Mouse (Mus musculus) skeletal muscle tissue, adult 2 months (tissue): Measurements from ENCODE around the gene Wbp11.

Source experiments
- DNase-seq: peaks from one replicate; pipeline ENCODE4 v3.0.0-alpha.2; 2012; ENCODE audit warnings: low read depth, low spot score

The Wbp11 gene

GRCm38 (mm10) chr6:136837323-136837722, 9.3 kb upstream of the Wbp11 start:
- no peak for DNase-seq

- DNase-seq = no peak
Observed at GRCm38 (mm10) chr6:136835352-136835751, 7.3 kb upstream of the Wbp11 start, which contains the start of gene Smco3. Smco3 (minus strand) TSS chr6:136835452.

DNA sequence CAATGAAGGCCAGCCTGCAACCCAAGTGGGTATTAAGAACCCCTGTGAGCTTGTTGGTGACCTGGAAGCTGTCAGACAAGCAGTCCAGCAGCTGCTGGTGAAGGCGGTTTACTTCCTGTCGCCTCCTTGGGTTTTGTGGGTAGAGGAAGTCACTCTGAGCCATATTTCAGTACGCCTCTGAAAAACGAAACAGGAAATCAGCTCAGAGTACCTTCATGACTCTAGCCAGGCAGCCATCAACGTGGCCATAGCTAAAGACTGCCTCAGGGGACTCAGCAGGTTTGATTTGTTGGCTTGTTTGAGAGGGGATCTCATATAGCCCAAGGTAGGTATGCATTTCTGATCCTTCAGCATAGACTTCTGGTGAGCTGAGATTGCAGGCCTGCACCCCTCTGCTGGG, 3.7 kb upstream of the Wbp11 start:
- DNase-seq = no peak

DNA sequence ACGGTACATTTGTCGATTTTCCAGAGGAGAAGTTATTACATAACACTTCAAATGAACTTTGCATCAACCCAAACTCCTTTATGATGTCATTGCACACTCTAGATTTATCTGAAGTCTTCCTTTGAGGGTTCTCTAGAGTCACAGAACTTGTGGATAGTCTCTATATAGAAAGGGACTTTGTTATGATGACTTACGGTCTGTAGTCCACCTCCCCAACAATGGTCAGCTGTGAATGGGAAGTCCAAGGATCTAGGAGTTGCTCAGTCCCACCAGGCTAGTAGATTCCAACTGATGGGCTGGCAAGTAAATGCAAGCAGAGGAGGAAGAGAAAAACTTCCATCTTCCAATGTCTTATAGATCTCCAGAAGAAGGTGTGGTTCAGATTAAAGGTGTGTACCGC, 648 bp upstream of the Wbp11 start:
- DNase-seq = no peak

DNA sequence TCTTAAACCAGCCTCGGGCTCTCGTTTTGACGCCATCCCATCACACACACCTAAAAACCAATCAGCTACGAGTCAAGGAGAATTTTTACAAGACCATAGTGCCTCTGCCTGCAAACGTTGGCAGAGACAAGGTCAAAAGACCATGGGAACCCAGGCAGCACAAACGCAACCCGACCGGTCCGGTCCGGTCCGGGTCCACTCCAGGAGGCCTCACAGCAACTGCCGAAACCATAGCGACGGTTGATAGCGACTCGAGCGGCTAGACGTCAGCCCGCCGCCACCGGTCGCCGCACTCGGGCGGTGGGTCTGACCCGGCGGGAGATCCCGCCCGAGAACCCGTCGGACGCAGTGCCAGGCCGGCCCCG, 535 bp downstream of the Wbp11 start, which contains the start of gene BC049715:
TSS of gene BC049715 (plus strand) at position 111 of the 365 bp plus-strand sequence.
- DNase-seq = no peak

- DNase-seq = no peak
Observed at GRCm38 (mm10) chr6:136827116-136827515, 917 bp downstream of the Wbp11 start.

DNA sequence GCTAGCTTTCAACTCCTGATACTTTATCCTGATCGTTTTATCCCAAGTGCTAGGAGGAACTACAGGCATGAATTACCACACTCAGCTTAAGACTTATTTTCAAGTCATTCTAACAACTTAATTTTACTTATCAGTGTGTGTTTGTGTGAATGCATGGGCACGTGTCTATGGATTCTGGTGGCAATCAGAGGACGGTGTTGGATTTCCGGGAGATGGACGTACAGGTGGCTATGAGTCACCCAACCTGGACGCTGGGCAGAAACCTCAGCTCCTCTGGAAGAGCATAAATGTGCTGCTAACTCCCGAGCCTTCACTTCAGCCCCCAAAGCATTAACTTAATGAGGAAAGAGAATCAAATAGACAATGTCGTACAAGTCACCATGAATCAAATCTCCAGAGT, 3.0 kb downstream of the Wbp11 start:
- DNase-seq = no peak

GRCm38 (mm10) chr6:136821086-136821485, 6.9 kb downstream of the Wbp11 start:
- DNase-seq = no peak

DNA sequence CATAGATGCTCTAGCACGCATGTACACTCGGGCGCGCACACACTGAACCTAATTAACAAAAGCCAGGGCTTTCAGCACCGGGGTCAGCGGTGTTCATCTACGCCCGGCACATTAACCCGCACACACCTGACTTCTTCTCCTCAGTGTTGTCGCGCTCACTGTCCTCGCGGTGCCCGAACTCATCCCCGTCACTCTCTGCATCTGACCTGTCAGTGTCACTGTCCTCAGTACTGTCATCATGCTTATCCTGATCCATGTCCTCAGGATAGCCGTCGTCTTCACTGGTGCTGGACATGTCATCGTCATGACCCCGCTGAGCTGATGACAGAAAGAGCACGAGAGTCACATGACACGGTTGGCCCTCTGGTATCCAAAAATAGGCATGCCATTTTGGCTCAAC, 7.7 kb downstream of the Wbp11 start:
- DNase-seq = no peak

GRCm38 (mm10) chr6:136817549-136817948, 10.5 kb downstream of the Wbp11 start:
- no peak for DNase-seq

GRCm38 (mm10) chr6:136816826-136817225, 11.2 kb downstream of the Wbp11 start:
- DNase-seq = no peak

DNA sequence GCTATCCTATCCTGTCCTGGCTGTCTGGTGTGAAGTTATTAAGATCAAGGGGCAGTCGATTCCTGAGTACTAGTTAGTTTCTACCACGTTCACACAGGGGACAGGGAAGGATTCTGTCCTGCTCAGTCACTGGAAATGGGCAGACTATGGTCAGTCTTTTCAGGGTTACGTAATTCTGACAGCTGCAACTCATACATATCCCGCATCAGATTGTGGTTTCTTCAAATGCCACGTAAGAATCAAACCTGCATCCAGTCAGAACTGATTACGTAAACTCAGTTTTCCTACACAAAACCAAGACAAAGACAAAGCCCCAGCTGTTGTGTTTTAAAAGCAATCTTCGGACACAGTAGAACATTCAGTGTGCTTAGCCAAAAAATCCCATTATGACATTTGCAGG, 12.7 kb downstream of the Wbp11 start:
- DNase-seq = no peak

DNA sequence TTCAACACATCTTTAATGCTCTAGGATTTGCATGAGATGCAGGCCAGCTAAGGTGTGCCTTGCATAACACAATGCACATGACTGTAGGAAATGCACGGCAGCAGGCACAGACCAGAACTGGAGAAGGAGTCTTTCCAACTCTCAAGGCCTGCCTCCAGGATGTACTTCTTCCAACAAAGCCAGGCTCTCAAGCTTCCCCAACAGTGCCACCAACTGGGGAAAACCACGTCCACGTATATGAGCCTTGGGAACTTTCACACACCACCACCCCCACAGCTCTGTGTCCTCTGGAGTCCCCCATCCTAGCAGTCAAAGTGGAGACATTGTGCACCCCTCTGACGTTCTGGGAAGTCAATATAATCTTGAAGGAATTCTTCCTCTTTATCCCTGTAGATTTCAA, 14.9 kb downstream of the Wbp11 start:
- no peak for DNase-seq

DNA sequence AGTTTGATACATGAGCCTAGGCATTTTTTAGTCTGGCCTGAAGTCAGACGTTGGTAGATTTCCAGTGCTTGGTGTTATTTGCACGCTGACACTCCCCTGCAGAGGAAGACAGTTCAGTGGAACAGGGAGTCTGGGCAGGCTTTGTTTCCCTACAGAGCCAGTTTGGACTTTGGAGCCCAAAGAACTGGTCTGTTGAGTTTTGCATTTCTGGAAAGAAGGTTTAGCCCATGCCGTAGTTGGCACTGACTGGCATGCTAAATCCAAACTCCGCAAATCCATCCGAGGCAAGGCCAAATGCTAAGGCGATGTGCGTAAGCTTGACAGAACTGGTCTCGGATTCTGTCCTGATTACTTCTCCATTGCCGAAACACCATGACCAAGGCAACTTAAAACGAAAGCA, 16.8 kb downstream of the Wbp11 start:
- DNase-seq = no peak

DNA sequence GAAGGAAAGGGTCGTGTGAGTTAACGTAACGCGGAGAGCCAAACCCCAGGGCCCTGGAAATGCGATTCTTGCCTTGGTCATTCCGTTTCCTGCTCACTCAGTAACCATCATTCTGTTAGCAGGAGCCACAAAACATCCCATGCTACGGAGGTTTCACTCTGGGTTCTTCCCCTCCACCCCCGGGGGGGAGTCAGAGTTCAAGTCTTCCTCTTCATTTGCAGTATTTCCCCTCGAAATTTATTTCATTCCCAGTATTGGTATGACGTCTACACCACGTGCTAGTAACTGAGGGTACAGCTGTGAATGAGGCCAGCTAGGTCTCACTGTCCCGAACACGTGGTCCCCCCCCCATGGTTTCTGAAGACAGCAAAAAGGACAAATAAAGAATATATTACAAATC, 18.4 kb downstream of the Wbp11 start:
- no peak for DNase-seq

DNA sequence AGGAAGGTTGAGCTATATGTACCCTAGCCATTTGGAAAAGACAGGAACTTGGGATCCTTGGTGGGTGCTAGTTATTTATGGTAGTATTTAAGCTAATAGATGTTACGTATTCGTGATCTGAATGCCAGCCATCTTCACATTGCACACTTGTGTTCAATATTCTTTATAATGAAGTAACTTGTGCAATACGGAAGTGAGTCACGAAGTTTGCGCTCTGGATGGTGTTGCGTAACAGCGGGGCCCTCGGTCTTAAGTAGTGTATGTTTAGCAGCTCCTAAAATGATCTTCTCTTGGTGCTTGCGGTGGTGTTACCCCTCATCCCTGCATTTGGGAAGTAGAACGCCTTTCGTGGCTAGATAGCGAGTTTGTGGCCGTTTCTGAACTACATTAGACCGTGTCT, 19.0 kb downstream of the Wbp11 start:
- DNase-seq = peak; percentile 53

DNA sequence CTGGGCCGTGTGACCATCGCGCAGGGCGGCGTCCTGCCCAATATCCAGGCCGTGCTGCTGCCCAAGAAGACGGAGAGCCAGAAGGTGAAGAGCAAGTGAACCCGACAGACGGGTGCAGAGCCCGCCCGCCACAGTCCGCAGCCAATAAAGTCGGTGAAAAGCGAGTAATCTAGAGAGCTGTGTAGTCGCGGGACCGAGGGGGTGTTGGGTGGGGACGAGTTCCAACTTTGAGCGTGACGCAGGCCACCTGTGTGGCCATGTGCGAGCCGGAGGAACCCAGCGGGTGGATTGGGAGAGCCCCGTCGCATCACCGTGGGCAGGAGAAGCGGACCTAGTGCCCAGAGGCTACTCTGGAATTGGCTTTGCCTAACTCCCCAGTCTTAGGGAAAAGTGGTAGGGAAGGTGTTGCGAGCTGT, 19.4 kb downstream of the Wbp11 start:
- no peak for DNase-seq

DNA sequence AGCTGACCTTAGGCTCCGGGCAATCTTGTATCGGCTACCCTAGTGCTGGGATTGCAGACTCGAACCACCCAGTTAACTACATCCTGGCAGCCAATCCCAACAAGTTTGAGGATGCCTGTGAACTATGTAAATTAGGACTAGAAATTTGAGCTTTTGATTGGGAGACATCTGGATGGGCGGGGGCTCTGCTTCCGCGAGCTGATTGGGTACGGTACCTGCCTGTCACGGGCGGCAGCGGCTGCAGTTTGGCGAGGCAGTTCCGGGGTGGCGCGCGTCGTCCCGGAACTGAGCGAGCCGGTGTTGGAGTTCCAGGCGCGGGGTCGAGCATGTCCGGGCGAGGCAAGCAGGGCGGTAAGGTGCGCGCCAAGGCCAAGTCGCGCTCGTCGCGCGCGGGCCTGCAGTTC, 20.0 kb downstream of the Wbp11 start, which contains the start of gene H2afj:
TSS of gene H2afj (plus strand) at position 231 of the 404 bp plus-strand sequence.
- peak; percentile 96 for DNase-seq

- DNase-seq = no peak
Observed at GRCm38 (mm10) chr6:136807395-136808013, 20.5 kb downstream of the Wbp11 start.

GRCm38 (mm10) chr6:136806819-136807218, 21.2 kb downstream of the Wbp11 start:
- no peak for DNase-seq

DNA sequence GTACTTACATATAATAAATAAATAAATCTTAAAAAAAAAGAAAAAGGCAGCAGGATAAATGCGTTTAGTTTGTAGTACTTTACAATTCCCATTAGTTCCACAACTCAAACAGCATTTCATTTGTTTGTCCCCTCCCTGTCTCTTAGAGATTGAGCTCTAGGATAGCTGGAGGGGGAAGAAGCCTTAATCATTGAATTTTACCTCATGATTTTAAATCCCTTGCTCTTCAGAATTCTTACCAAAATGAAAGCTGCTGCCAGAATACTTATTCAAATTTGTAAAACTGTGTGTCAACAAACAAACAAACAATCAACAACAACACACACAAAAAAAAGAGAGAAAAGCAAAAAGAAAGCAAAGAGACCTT, 22.6 kb downstream of the Wbp11 start:
- DNase-seq = no peak

DNA sequence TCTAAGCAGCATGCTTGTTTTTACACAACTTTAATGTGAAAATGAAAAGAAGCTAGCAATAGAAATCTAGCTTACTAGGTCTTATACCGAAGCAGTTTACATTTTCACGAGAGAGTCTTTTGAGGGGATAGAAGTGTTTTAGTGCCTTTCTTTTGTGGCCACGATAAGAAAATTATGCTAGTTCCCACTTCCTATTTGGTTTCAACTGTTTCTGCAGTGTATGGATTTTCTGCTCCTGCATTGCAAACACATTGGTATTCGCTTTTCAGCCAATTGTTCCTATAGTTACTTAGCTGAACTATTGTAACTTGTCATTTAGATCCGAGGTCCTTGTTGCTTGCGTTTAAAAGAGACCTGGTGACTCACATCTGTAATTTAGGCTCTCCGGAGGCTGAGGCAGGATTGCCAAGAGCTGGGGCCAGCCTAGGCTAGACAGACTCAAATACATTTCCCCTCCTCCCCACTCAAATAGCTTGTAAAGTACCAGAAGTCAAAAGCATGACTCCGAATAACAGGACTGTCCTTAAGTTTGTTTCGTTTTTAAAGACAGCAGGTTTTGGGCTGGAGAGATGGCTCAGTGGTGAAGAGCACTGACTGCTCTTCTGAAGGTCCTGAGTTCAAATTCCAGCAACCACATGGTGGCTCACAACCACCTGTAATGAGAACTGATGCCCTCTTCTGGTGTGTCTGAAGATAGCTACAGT, 23.2 kb downstream of the Wbp11 start:
- no peak for DNase-seq
